Mouse (Mus musculus) mesoderm, embryonic 11.5 days (tissue): ENCODE measurements around the gene Smtnl1.

Source experiments
- DNase-seq: peaks from one replicate; pipeline ENCODE4 v3.0.0-alpha.2; 2012; ENCODE audit warnings: low read depth, low spot score

The Smtnl1 gene

DNA sequence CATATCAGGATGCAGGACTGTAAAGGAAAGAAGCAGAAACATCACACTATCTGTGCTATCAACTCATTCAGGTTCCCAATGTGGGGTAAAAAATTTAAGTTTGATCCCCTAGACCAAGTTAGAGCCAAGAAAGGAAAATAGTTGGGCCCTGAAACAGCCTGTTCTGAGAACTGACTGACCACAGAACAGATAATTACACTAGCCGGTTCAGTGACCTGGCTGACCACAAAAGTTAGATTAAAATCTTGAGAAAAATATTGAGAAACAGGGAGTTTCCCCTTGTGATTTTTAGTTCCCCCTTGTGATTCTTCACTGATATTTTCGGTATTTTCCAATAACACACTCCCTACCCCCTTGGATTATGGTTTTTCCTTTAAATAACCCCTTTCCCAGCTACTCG, 28.6 kb downstream of the Smtnl1 start:
- no peak for DNase-seq

DNA sequence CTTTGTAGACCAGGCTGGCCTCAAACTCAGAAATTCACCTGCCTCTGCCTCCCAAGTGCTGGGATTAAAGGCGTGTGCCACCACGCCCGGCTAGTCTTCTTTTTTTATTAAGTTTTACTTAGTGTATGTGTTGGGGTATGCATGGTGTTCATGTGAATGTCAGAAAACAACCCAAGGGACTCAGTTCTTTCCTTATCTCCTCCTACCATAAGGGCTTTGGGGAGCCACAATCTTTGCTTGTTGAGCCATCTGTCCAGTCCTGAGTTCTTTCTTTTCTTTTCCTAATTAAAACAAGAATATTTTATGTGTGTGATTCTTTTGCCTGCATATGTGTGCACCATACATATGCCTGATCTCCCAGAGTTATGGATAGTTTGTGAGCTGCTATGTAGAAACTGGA, 29.3 kb downstream of the Smtnl1 start:
- DNase-seq, result no peak

DNA sequence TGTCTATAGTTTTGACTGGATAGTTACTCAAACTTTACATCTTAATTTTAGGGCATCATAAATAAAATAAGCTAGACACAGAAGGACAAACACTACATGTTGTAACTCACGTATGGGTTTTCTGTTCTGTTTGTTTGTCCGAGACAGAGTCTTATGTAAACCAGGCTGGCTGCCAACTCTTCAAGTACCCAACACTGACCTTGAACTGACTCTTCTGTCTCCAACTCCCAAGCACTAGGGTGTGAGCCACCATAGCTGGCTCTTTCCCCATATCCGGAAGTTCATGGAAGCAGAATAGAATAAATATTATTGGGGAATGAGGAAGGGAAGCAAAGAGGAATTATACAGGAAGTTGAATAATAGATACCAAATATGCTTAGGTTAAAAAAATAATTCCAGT, 29.9 kb downstream of the Smtnl1 start:
- DNase-seq, result no peak

DNA sequence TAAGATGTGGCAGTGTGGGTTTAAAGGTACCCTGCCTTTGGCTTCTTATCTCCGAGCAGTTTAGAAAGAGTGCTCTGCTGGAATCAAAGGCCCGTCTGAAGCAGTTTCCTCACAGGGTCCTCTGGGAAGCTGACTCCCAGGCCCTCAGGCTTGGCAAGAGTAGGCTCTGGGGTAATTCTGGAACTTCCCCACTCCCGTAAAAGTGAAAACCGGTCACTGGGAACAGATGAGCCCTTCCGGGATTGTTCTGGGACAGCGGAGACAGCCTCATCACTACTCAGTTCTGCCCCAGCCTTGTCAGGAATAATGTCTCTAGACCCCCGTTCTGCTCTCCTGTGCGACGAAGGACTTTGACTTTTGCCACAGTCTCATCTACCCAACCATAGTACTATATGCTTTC, 32.0 kb downstream of the Smtnl1 start:
- no peak for DNase-seq

DNA sequence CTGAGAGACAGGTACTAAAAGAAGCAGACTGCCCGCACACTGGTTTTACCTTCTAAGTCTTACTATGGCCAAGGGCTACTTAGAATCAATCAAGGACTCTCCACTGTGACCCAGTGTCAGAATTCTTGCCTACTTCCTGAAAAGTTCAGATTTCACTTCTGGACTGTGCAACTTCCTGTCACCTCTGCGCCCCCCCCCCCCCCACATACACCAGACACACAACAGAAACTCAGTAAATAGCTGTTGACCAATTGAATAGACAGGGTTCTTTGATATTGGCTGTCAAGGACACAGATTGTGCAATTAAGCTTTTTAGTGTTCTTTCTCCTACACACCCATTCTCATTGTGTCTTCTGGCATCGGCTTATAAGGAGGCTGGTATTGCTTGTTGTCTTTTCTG, 34.1 kb downstream of the Smtnl1 start:
- DNase-seq, result no peak

DNA sequence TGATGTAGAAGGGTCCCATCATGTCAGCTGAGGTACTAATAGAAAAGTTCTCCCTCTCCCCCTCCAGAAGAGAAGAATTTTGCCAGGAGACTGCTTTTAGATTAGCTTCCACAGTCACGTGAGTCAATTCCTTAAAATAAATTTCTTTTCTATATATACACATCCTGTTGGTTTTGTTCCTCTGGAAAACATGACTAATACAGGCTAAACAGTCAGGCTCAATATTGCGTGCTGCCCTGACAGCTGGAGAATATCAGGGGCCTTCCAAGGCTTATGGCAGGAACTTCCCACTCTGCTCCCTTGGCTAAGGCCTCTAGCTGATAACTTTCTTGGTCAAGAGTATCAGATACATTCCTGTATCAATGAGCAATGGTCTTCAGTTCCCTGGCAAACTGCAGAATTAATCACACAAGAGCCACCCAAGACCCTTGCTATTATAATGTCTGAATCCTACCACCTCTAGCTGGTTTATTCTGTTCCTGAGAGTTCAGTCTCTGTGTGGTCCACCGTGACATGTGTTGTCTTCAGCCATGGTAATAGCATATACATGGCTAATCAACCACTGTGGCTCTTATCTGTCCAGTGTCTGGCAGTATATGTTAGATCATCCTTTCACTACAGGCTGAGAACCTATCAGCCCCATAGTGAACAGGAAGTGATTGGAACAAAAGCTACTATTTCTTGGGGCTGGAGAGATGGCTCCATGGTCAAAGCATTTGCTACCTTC, 38.4 kb downstream of the Smtnl1 start:
- DNase-seq, result no peak

DNA sequence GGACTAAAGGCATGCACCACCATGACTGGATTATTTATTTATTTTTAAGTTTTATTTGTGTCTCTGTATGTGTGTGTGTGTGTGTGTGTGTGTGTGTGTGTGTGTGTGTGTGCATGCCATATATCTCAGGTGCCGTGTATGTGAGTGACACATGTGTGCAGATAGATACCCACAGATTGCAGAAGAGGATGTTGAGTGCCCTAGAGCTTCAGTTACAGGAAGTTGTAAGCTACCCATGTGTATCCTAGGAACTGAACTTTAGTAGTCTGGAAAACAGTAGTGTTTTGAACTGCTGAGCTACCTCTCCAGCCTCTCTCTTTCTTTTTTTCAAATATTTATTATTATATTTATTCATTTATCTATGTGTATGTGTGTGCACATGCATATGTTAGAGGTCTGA, 39.1 kb downstream of the Smtnl1 start:
- no peak for DNase-seq

DNA sequence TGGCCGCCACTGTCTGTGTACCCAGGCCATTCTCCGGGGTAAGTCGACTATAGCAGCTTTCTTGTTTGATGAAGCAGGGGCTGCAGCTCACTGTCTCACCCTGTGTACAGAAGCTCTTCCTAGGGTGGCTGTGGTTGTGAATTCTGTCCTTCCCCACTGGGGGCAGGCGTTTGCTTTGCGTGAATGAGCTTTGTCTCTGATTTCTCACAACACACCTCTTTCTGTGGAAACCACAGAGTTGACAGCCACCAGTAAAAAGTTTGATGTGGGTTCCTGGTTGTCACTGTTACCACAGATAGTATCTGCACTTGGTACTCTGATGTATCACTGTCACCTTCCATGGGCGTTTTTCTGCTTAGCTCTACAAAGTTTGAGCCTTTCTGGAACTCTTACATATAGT, 43.2 kb downstream of the Smtnl1 start:
- no peak for DNase-seq

DNA sequence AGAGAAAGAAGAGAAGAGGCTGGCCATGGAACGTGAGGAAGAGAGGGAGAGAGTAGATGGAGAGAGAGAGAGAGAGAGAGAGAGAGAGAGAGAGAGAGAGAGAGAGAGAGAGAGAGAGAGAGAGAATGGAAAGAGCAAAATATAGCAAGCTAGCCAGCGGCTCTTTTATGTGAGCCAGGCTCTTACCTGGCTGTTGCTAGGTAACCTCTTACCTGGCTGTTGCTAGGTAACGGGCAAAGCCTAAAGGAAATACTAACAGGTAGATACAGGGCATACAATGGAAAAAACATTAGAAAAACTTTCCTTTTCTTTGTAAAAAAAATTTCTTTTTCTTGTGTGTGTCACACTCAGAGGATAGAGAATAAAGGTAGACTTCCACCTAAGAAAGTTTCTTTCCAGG, 44.7 kb downstream of the Smtnl1 start:
- DNase-seq, result no peak

DNA sequence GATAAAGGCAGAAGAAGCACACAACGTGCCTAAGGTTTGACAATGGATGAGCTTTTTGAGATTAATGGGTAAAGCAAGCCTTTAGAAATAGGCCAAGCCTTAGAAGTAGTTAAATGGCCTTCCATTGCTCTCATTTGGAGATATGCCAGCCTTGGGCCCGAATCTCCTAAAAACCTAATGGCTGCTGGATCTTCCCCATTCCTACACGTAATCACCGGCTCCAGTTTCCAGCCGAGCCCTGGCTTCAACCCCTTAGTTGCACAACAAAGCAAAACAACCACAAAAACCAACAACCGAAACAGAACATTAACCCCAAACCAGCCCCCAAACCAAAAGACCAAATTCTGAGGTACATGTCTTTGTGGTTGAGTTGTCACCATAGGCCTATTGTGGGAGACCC, 46.8 kb downstream of the Smtnl1 start:
- DNase-seq, result no peak

DNA sequence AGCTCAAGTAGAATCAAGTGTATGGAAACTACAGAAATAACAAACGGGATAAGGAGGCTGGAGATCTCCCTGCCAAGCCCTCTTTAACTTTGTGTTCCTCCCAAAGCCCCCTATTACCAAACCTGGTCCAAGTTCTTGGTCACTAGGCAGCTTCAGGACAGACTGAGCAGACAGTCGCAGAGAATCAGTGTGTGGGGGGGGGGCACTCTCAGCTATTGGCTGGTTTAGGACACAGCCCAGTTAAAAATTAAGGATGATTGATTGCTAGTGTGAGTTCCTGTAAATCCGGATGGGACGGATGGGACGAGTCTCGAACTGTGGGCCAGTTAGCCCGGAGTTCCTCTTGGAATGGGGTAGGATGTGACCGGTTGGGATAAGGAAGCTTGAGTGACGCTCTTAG, 47.2 kb downstream of the Smtnl1 start, which contains the start of gene Serping1:
Serping1 (minus strand) TSS at position 204 of the 400 bp plus-strand sequence.
- no peak for DNase-seq

DNA sequence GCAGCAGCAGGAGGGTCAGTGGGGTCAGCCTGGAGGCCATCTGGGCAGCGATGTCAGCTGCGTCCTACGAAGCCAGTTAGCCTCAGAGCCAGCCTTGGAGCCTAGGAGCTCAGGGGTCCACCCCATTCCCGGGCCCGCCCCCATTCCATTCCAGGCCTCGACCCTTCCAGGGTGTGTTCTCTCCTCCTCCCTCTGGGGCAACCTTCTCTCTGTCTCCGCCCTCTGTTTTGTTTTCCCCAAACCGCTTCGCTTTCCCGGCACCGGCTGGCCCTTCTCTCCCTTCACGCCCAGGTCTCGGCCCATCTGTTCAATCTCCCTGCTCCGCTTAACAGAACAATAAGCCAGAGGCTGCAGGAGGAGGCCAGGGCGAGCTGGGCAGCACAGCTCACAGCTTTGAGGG, 47.7 kb downstream of the Smtnl1 start:
- peak; percentile 87 for DNase-seq

DNA sequence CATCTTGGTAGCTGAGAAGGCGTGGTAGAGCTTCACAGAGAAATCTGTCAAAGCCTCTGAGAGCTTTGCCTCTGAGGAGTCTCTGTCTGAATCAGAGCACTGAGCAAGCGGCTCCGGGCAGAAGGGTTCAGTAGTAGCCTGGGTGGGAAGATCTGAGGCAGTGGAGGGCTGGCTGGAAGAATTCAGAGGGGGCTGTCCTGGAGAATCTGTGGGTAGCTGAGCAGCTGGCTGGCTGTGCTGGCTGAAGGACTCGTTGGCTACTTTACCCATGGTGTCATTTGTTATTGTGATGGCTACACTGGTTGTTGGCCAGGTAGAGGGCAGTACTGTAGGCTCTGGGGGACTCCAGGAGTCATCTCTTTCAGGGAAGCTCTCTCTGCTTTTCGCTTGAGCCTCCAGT, 49.3 kb downstream of the Smtnl1 start:
- no peak for DNase-seq

DNA sequence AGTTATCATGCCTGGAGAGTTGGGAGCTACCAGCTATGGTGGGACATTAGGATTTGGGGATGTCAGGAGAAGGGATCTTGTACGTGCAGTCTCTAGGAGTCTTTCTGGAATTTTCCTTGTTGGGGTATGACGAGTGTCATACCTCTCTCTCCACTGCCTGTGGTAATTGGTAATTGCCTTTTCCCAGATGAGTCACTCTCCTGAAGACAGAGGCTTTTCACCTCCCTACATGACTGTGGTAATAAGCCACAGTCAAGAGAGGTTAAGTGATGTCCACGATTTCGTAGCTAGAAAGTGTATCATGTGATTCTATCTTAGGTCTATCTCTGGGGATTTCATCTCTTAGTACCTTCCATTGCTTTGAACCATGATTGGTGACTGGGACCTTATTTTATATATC, 50.0 kb downstream of the Smtnl1 start:
- DNase-seq, result no peak

DNA sequence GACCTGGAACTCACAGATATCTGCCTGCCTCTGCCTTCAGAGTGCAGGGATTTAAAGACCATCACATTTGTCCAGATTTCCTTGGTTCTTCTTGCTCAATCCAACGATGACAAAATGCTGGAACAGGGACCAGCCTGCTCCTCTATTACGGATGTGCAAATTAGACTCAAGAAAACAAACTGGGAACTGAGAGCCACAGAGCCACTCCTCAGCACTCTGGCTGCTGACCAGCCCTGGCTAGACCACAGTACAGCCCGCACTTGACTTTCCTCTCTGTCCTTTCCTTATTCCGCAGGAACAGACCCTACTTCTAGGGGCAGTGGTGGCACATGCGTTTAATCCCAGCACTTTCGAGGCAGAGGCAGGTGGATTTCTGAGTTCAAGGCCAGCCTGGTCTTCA, 52.0 kb downstream of the Smtnl1 start:
- no peak for DNase-seq

DNA sequence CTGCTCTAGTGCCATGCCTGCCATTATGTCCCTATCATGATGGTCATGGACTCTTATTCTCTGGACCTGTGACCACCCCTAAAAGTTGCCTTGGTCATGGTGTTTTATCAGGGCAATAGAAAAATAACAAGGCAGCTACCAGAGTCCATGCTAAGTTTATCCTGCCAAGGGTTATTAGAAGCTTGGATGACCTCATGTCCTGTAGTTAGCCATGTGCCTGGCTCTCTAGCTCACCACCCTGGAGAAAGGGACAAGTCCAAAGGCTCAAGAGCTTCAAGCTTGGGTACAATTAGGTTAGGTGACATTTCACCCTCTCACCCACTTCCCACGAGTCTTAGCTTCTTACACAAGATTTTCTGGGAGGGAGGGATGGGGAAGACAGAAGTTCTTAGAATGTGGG, 59.6 kb downstream of the Smtnl1 start:
- DNase-seq, result no peak

DNA sequence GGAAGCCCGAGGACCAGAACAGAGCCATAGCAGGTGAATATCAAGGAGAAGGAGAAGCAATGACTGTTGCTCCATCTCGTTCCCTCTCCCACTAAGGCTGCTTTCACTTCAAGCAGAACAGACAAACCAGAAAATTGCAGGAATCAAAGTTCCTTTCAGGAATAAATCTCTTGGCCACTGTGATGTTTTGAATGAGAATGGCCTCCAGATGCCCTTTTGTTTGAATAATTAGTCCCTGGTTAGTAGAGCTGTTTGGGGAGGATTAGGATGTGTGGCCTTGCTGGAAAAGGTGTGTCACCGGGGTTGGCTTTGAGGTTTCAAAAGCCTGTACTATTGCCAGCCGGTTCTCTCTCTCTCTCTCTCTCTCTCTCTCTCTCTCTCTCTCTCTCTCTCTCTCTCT, 60.2 kb downstream of the Smtnl1 start:
- DNase-seq, result no peak

DNA sequence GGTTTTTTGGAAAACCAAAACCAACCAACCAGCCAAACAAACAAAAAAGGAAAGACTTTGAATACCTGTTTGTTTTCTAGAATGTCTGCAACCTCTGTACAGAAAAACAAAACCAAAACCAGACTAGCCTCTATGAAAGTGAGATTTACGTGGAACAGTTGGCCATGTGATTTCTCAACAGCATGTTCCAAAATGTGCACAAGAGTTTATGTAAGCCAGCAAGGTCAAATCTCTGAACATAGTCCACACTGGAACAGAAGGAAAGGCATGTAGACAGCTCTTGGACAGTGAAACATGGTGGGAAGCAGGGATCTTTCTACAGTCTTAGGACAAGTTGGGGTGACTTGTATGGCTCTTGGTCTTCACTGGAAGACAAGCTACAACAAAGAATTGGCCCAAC, 60.6 kb downstream of the Smtnl1 start:
- DNase-seq, result no peak

DNA sequence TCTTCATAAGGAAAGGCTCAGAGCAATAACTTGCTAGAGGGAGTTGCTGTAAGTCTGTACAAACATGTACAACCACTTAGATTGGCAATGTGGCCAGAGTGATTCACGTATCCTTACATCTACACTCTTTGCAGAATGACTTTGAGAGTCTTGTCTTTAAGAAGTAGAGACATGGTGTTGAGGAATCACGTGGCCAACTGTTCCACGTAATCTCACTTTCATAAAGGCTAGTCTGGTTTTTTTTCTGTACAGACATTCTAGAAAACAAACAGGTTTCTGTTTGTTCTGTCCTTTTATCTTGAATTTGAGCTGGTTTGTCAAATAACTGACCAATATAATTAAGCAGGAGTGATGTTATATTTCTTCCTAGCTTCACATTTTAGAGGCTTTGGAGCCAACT, 61.1 kb downstream of the Smtnl1 start:
- DNase-seq, result no peak
